Mouse (Mus musculus) midbrain, embryonic 16.5 days (tissue): Measurements from ENCODE around the gene Onecut3. TPM values are rescaled to one million over a fixed set of nuclear protein-coding genes. Genes with fewer than 3 reads are reported as not detected.

ENCODE experiments used
- ATAC-seq: fragments of 200-750 bp; cut with Nextera tagmentation; 2 replicates; pipeline ENCODE4 v1.8.0; 2017; ENCODE audit warnings: moderate TSS enrichment
- H3K27ac ChIP-seq: fragments of 300-500 bp; sonication (generic); 2 replicates; pipeline ENCODE4 v1.5.1; 2014; ENCODE audit warnings: mild to moderate bottlenecking, low read length, mixed read lengths
- H3K27me3 ChIP-seq: fragments of 300-500 bp; sonication (generic); 2 replicates; pipeline ENCODE4 v1.6.1; 2014; ENCODE audit warnings: low read depth, low read length, mixed read lengths; ENCODE audit not compliant: control insufficient read depth, insufficient read depth
- H3K36me3 ChIP-seq: fragments of 300-500 bp; sonication (generic); 2 replicates; pipeline ENCODE4 v1.6.1; 2014; ENCODE audit warnings: mild to moderate bottlenecking, low read length, moderate library complexity, mixed read lengths; ENCODE audit not compliant: control insufficient read depth, insufficient read depth
- H3K4me1 ChIP-seq: fragments of 300-500 bp; sonication (generic); 2 replicates; pipeline ENCODE4 v1.6.1; 2014; ENCODE audit warnings: mild to moderate bottlenecking, low read length, mixed read lengths; ENCODE audit not compliant: control insufficient read depth, insufficient read depth
- H3K4me2 ChIP-seq: fragments of 300-500 bp; sonication (generic); 2 replicates; pipeline ENCODE4 v1.6.1; 2014; ENCODE audit warnings: mild to moderate bottlenecking, low read length, mixed read lengths
- H3K4me3 ChIP-seq: fragments of 300-500 bp; sonication (generic); 2 replicates; pipeline ENCODE4 v1.5.1; 2014; ENCODE audit warnings: low read depth, mild to moderate bottlenecking, low read length, moderate library complexity, mixed read lengths
- H3K9ac ChIP-seq: fragments of 300-500 bp; sonication (generic); 2 replicates; pipeline ENCODE4 v1.6.1; 2014; ENCODE audit warnings: low read depth, low read length, mixed read lengths
- H3K9me3 ChIP-seq: fragments of 300-500 bp; sonication (generic); replicated peaks from 2 replicates; pipeline ENCODE4 v1.6.1; 2014; ENCODE audit warnings: mild to moderate bottlenecking, low read length, mixed read lengths; ENCODE audit not compliant: control insufficient read depth, poor library complexity, severe bottlenecking
- WGBS: fragments of 180-500 bp; shearing (Covaris S2); extraction: QIAGEN DNeasy Blood & Tissue Kit; methylation state at CpG from one replicate; pipeline ENCODE4 v1.1.7; 2014; 5-methylcytosine and 5-hydroxymethylcytosine counted together
- polyA plus RNA-seq: library from polyadenylated mRNA; unstranded; fragments of >200 nt; fragmentation: Nextera tagmentation; extraction: Ambion mirVana; gene quantifications from 2 replicates; pipeline ENCODE4 v1.2.1, GENCODE M21; 2015

The Onecut3 gene
- polyA plus RNA-seq, 1 experiment from 2014 or later, result 1.2 TPM

DNA sequence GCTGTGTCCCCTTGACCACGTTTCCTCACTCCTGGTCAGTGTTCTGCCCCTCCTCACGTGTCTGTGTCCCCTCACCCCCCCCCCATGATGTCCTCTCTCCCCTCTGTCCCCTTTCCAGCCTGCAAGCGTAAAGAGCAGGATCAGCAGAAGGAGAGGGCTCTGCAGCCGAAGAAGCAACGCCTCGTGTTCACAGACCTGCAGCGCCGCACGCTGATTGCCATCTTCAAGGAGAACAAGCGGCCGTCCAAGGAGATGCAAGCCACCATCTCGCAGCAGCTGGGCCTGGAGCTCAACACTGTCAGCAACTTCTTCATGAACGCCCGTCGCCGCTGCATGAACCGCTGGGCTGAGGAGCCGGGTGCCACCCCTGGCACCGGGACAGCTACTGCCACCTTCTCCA, 19.1 kb downstream of the Onecut3 start:
- H3K36me3 ChIP-seq, result no peaks in the 10 kb centered on the region
- H3K9me3 ChIP-seq, result no peaks in the 10 kb centered on the region
- peaks cover 14% of the 10 kb centered on the region for H3K27me3 ChIP-seq
- peak overlapping the region; percentile 23 for H3K4me2 ChIP-seq
- H3K4me3 ChIP-seq, result peak overlapping the region; percentile 14; the same call in 1 of the 2 replicates
- H3K9ac ChIP-seq, result peak overlapping the region; percentile 27; the same call in 1 of the 2 replicates
- WGBS, result 4% methylated on average over 19 of the region's 19 CpGs
- no peak overlapping the region for H3K27ac ChIP-seq
- peaks cover 13% of the 10 kb centered on the region for H3K4me1 ChIP-seq
- no peak for ATAC-seq

DNA sequence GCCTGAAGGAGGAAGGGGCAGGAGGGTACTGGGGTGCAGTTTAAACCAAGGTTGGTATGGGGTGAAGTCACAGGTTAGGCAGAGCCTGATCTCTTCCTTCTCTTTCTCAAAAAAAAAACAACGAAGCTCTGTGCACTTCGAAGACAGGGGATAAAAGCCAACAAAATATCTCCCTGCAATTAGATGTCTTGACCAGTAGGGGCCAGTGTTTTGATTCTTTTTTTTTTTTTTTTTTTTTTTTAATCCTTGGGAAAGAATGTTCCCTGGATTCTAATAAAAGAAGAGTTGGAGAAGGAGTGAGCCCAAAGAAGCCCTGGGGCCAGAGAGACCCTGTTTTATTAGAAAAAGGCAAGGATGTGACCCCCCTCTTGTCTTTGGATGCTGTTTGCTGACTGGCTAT, 24.7 kb downstream of the Onecut3 start:
- Histone ChIP-seq H3K36me3 (no peaks in the 10 kb centered on the region), H3K9ac (no peak overlapping the region), H3K27me3 (peaks cover 5% of the 10 kb centered on the region; the same call in 1 of the 2 replicates), H3K4me2 (no peak overlapping the region), H3K4me3 (no peak overlapping the region), H3K4me1 (peaks cover 2% of the 10 kb centered on the region; the same call in 1 of the 2 replicates), H3K9me3 (no peaks in the 10 kb centered on the region), H3K27ac (no peak overlapping the region)
- ATAC-seq, result no peak
- 78% methylated on average over 2 of the region's 2 CpGs for WGBS

DNA sequence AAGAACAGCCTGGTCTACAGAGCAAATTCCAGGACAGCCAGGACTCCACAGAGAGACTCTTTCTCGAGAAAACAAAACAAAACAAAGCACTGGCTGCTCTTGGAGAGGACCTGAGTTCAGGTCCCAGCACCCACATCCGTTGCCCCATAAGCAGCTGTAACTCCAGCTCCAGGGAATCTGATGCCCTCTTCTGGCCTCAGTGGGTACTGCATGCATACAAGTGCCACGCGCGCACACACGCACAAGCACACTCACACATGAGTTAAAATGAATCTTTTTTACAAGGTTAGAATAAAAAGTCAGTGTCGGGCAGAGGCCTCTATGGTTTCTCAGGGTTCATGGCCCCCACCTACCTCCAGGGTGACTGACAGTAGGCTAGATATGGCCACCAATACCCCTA, 28.7 kb downstream of the Onecut3 start:
- WGBS, result 93% methylated on average over 7 of the region's 7 CpGs
- Histone ChIP-seq H3K9me3 (no peaks in the 10 kb centered on the region), H3K9ac (no peak overlapping the region), H3K27me3 (no peaks in the 10 kb centered on the region), H3K4me3 (no peak overlapping the region), H3K27ac (no peak overlapping the region), H3K36me3 (no peaks in the 10 kb centered on the region), H3K4me1 (no peaks in the 10 kb centered on the region), H3K4me2 (no peak overlapping the region)
- ATAC-seq, result no peak

DNA sequence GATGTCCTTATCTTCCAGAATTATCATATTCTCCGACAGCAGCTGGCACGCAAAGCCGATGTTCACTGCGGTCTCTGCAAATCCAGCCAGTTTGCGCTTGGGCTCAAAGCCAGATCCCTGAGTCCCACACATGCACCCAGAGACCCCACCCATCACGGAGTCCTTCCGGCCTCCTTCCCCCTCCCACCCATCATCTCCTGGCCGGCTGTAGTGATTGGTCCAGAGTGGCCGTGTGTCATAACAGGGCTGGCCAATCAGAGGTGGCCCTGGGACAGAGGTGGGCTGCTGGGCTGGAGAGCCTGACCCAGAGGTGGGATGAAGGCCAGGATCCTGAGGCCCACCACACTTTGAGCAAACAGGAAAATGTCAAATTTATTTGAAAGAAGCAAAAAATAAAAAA, 31.5 kb downstream of the Onecut3 start:
- peak overlapping the region; percentile 50; the same call in 1 of the 2 replicates for H3K9ac ChIP-seq
- peak; percentile 87 for ATAC-seq
- 21% methylated on average over 9 of the region's 9 CpGs for WGBS

DNA sequence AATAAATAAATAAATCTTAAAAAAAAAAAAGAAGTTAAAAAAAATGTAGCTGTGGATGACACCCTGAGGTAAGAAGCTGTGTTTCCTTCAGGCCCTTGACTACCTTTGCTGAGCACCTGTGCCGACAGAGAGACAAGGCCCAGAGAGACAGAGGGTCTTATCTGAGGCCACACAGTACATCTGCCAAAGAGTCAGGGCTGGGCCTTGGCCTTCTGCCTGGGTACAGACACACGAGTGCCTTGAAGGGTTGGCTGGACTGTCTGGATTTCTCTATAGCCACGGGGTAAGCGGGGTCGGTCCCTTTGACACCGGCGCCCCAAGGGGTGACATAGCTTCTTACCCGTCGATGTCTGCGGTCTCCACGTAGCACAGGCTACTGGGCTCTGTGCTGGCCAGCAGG, 38.1 kb downstream of the Onecut3 start:
- Histone ChIP-seq H3K4me2 (no peak overlapping the region), H3K36me3 (no peaks in the 10 kb centered on the region), H3K27ac (no peak overlapping the region), H3K4me3 (no peak overlapping the region), H3K27me3 (peaks cover 12% of the 10 kb centered on the region), H3K4me1 (no peaks in the 10 kb centered on the region), H3K9me3 (no peaks in the 10 kb centered on the region), H3K9ac (no peak overlapping the region)
- WGBS, result 89% methylated on average over 11 of the region's 11 CpGs
- ATAC-seq, result no peak

More for the DNA sequence above, 31.5 kb downstream of the Onecut3 start:
- Histone ChIP-seq H3K27ac (no peak overlapping the region), H3K9me3 (no peaks in the 10 kb centered on the region), H3K4me1 (no peaks in the 10 kb centered on the region), H3K36me3 (no peaks in the 10 kb centered on the region), H3K4me3 (peak overlapping the region; percentile 27), H3K4me2 (peak overlapping the region; percentile 44), H3K27me3 (no peaks in the 10 kb centered on the region)

DNA sequence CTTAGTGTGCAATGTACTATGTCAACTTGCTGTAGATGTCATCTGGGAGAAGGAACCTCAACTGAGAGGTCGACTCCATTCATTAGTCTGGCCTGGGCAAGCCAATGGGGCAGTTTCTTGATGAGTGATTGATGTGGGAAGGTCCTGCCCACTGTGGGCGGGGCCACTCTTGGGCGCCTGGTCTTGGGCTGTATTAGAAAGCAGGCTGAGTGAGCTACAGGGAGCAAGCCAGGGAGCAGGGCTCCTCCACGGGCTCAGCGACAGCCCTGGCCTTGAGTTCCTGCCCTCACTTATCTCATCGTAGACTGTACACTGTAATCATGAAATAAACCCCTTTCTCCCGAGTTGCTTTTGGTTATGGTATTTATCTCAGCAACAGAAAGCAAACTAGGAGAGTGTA, 39.1 kb downstream of the Onecut3 start:
- no peaks in the 10 kb centered on the region for H3K4me1 ChIP-seq
- H3K9ac ChIP-seq, result no peak overlapping the region
- WGBS, result 13% methylated on average over 7 of the region's 7 CpGs
- H3K4me3 ChIP-seq, result no peak overlapping the region
- ATAC-seq, result no peak
- H3K27me3 ChIP-seq, result peaks cover 16% of the 10 kb centered on the region
- H3K9me3 ChIP-seq, result no peaks in the 10 kb centered on the region
- no peak overlapping the region for H3K27ac ChIP-seq
- H3K36me3 ChIP-seq, result no peaks in the 10 kb centered on the region
- H3K4me2 ChIP-seq, result no peak overlapping the region

DNA sequence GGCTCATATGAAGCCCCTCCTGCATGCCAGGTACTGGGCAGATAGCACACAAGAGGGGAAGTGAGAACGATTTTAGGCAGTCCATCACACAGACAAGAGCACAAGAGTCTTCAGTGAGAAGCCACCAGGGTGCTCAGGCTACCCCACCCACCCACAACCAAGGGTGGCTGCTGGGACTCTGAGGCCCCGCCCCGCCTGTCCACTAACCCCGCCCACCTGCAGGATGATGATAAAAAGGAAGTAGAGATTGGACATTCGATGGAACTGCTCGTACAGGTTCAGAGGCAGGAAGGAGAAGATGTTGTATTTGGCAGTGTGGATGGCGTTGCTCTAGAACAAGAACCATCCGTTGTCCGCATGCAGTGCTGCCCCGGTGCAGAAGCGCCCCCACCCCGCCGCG, 40.4 kb downstream of the Onecut3 start:
- H3K27ac ChIP-seq, result no peak overlapping the region
- no peaks in the 10 kb centered on the region for H3K9me3 ChIP-seq
- no peak for ATAC-seq
- 17% methylated on average over 14 of the region's 14 CpGs for whole genome bisulfite sequencing
- H3K9ac ChIP-seq, result no peak overlapping the region
- no peaks in the 10 kb centered on the region for H3K36me3 ChIP-seq
- H3K27me3 ChIP-seq, result peaks cover 18% of the 10 kb centered on the region
- H3K4me1 ChIP-seq, result no peaks in the 10 kb centered on the region
- no peak overlapping the region for H3K4me3 ChIP-seq
- peak overlapping the region; percentile 25; the same call in 1 of the 2 replicates for H3K4me2 ChIP-seq

DNA sequence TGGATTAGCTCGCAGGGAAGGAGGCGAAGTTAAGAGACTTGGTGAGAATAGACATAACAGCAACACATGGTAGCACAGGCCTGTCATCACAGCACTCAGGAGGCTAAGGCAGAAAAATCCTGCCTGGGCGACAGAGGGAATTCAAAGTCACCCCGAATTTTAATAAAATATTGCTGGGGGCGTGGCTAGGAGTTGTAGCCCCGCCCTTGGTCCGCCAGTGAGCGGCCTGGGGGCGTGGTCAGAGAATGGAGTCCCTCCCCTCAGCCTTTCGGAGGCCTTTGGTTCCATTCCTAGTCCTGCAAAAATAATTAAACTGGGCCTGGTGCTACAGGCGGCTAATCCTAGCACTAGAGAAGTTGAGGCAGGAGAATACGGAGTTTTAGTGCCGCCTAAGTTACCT, 41.1 kb downstream of the Onecut3 start:
- no peak overlapping the region for H3K4me2 ChIP-seq
- peaks cover 18% of the 10 kb centered on the region for H3K27me3 ChIP-seq

DNA sequence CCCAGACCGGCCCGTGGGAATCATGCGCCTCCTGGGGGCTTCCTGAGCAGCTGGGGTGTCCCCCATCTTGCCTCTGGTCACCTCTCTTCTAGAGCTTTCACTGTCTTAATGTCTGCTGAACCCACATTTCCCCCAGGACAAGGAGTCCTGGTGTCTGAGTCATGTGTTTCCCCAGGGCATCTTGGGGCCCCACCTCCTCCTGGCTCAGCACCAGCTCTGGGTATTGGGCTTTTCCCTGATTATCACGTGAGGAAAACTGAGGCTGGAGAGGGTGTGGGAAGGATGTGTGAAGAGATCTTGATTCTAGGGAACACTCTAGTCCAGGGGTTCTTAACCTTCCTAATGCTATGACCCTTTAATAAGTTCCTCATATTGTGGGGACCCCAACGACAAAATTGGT, 43.5 kb downstream of the Onecut3 start:
- H3K4me3 ChIP-seq, result no peak overlapping the region
- no peaks in the 10 kb centered on the region for H3K9me3 ChIP-seq
- no peak for ATAC-seq
- H3K4me2 ChIP-seq, result no peak overlapping the region
- no peaks in the 10 kb centered on the region for H3K4me1 ChIP-seq
- H3K27ac ChIP-seq, result no peak overlapping the region
- no peak overlapping the region for H3K9ac ChIP-seq
- H3K27me3 ChIP-seq, result peaks cover 18% of the 10 kb centered on the region
- H3K36me3 ChIP-seq, result peaks cover 14% of the 10 kb centered on the region
- WGBS, result 57% methylated on average over 5 of the region's 5 CpGs

More for the DNA sequence above, 41.1 kb downstream of the Onecut3 start:
- H3K4me3 ChIP-seq, result no peak overlapping the region
- 11% methylated on average over 13 of the region's 13 CpGs for WGBS
- no peak for ATAC-seq
- no peaks in the 10 kb centered on the region for H3K9me3 ChIP-seq
- no peak overlapping the region for H3K9ac ChIP-seq
- H3K27ac ChIP-seq, result no peak overlapping the region
- no peaks in the 10 kb centered on the region for H3K4me1 ChIP-seq
- no peaks in the 10 kb centered on the region for H3K36me3 ChIP-seq
